Mouse (Mus musculus): Measurements from ENCODE around the gene Uox.

Gene Uox

GRCm38 (mm10) chr3:146679646-146680045 is 109.4 kb downstream of the Uox start:
- TF ChIP-seq GATA4 (IDR thresholded peaks at IDR 0.05; ENCODE audit: insufficient replicate concordance, low read length) = no peak

- no peak for TF ChIP-seq GATA4 (IDR thresholded peaks at IDR 0.05; ENCODE audit: insufficient replicate concordance, low read length)
Observed at GRCm38 (mm10) chr3:146680625-146681024, 110.4 kb downstream of the Uox start.

GRCm38 (mm10) chr3:146681696-146682095 is 111.5 kb downstream of the Uox start:
- TF ChIP-seq GATA4 (IDR thresholded peaks at IDR 0.05; ENCODE audit: insufficient replicate concordance, low read length) = no peak
